Mouse (Mus musculus) kidney, embryonic 14.5 days (tissue): ENCODE data around the gene Zmynd12. TPM values are rescaled to one million over a fixed set of nuclear protein-coding genes. Genes with fewer than 3 reads are reported as not detected.

Source experiments
- ATAC-seq: fragments of 200-750 bp; cut with Nextera tagmentation; 2 replicates; pipeline ENCODE4 v1.8.0; 2017; ENCODE audit warnings: moderate number of reproducible peaks, mild to moderate bottlenecking, moderate TSS enrichment, moderate library complexity; ENCODE audit not compliant: low FRiP score, low TSS enrichment
- H3K27ac ChIP-seq: fragments of 300-500 bp; sonication (generic); 2 replicates; pipeline ENCODE4 v1.5.1; 2014; ENCODE audit warnings: low read depth, mild to moderate bottlenecking, low read length, moderate library complexity, mixed read lengths
- H3K27me3 ChIP-seq: fragments of 300-500 bp; sonication (generic); 2 replicates; pipeline ENCODE4 v1.6.1; 2014; ENCODE audit warnings: mild to moderate bottlenecking, low read length; ENCODE audit not compliant: control insufficient read depth, insufficient read depth
- H3K36me3 ChIP-seq: fragments of 300-500 bp; sonication (generic); 2 replicates; pipeline ENCODE4 v1.6.1; 2014; ENCODE audit warnings: low read length, mixed read lengths; ENCODE audit not compliant: control insufficient read depth, insufficient read depth
- H3K4me1 ChIP-seq: fragments of 300-500 bp; sonication (generic); 2 replicates; pipeline ENCODE4 v1.6.1; 2014; ENCODE audit warnings: low read length, mixed read lengths; ENCODE audit not compliant: control insufficient read depth, insufficient read depth
- H3K4me2 ChIP-seq: fragments of 300-500 bp; sonication (generic); replicated peaks from 2 replicates; pipeline ENCODE4 v1.6.1; 2014; ENCODE audit warnings: low read depth, mild to moderate bottlenecking, low read length
- H3K4me3 ChIP-seq: fragments of 300-500 bp; sonication (generic); 2 replicates; pipeline ENCODE4 v1.5.1; 2014; ENCODE audit warnings: mild to moderate bottlenecking, low read length
- H3K9ac ChIP-seq: fragments of 300-500 bp; sonication (generic); 2 replicates; pipeline ENCODE4 v1.6.1; 2014; ENCODE audit warnings: low read depth, mild to moderate bottlenecking, low read length, moderate library complexity
- H3K9me3 ChIP-seq: fragments of 300-500 bp; sonication (generic); 2 replicates; pipeline ENCODE4 v1.6.1; 2016; ENCODE audit warnings: low read length; ENCODE audit not compliant: control insufficient read depth
- WGBS: fragments of 180-500 bp; shearing (Covaris S2); extraction: QIAGEN DNeasy Blood & Tissue Kit; methylation state at CpG from one replicate; pipeline ENCODE4 v1.1.7; 2014; 5-methylcytosine and 5-hydroxymethylcytosine counted together
- polyA plus RNA-seq: library from polyadenylated mRNA; unstranded; fragments of >200 nt; fragmentation: Nextera tagmentation; extraction: Ambion mirVana; gene quantifications from 2 replicates; pipeline ENCODE4 v1.2.1, GENCODE M21; 2014

The Zmynd12 gene
- 0.53 and 0.86 TPM in 2 replicates for polyA plus RNA-seq

- peak within 1 kb of the TSS; percentile 56 for H3K4me2 ChIP-seq
- H3K36me3 ChIP-seq, result no peaks in the 10 kb centered on the region; the same call in 1 of the 2 replicates
- ATAC-seq, result peak; percentile 94
- WGBS, result under 1% methylated on average over 52 of the region's 52 CpGs
- no peaks in the 10 kb centered on the region for H3K27me3 ChIP-seq
- no peaks in the 10 kb centered on the region for H3K9me3 ChIP-seq
- H3K4me1 ChIP-seq, result no peaks in the 10 kb centered on the region; the same call in 1 of the 2 replicates
- H3K9ac ChIP-seq, result peak within 1 kb of the TSS; percentile 75
- peak within 1 kb of the TSS; percentile 68 for H3K4me3 ChIP-seq
- peak within 1 kb of the TSS; percentile 91 for H3K27ac ChIP-seq
These were observed at the start of gene Zmynd12, which contains the start of gene Ppcs for GRCm38 (mm10) chr4:119422294-119422964. Gene Zmynd12, plus strand, starts transcription at chr4:119422814. Gene Ppcs, minus strand, starts transcription at chr4:119422420.

- no peak overlapping the region for H3K4me3 ChIP-seq
- ATAC-seq, result no peak
- H3K4me2 ChIP-seq, result no peak overlapping the region
- no peaks in the 10 kb centered on the region for H3K36me3 ChIP-seq
- 66% methylated on average over 7 of the region's 7 CpGs for WGBS
- H3K9me3 ChIP-seq, result no peaks in the 10 kb centered on the region
- no peak overlapping the region for H3K27ac ChIP-seq
- H3K9ac ChIP-seq, result no peak overlapping the region
- H3K27me3 ChIP-seq, result no peaks in the 10 kb centered on the region
- no peaks in the 10 kb centered on the region for H3K4me1 ChIP-seq
These were observed 41.0 kb upstream of the Zmynd12 start for GRCm38 (mm10) chr4:119381471-119382190.

GRCm38 (mm10) chr4:119389184-119389583 is 33.4 kb upstream of the Zmynd12 start:
- H3K4me1 ChIP-seq, result no peaks in the 10 kb centered on the region
- H3K9me3 ChIP-seq, result 0 out of 2 replicates have a peak, but pooled peaks cover 2% of the 10 kb centered on the region
- H3K27ac ChIP-seq, result no peak overlapping the region
- H3K36me3 ChIP-seq, result no peaks in the 10 kb centered on the region
- H3K4me2 ChIP-seq, result no peak overlapping the region
- WGBS, result 42% methylated on average over 3 of the region's 3 CpGs
- H3K27me3 ChIP-seq, result no peaks in the 10 kb centered on the region
- no peak overlapping the region for H3K9ac ChIP-seq
- ATAC-seq, result peak; percentile 81; the same call in 1 of the 2 replicates
- H3K4me3 ChIP-seq, result no peak overlapping the region

- H3K27ac ChIP-seq, result no peak overlapping the region
- 97% methylated on average over 1 of the region's 1 CpGs for WGBS
- no peak overlapping the region for H3K9ac ChIP-seq
- no peaks in the 10 kb centered on the region for H3K4me1 ChIP-seq
- no peaks in the 10 kb centered on the region for H3K36me3 ChIP-seq
- no peak for ATAC-seq
- no peak overlapping the region for H3K4me2 ChIP-seq
- H3K9me3 ChIP-seq, result 0 out of 2 replicates have a peak, but pooled peaks cover 2% of the 10 kb centered on the region
- no peak overlapping the region for H3K4me3 ChIP-seq
- H3K27me3 ChIP-seq, result no peaks in the 10 kb centered on the region
These were observed 32.2 kb upstream of the Zmynd12 start for GRCm38 (mm10) chr4:119390369-119390768.

- no peak for ATAC-seq
- H3K9ac ChIP-seq, result no peak overlapping the region
- H3K27ac ChIP-seq, result no peak overlapping the region
- no peaks in the 10 kb centered on the region for H3K4me1 ChIP-seq
- no peak overlapping the region for H3K4me2 ChIP-seq
- no peaks in the 10 kb centered on the region for H3K36me3 ChIP-seq
- H3K9me3 ChIP-seq, result peaks cover 17% of the 10 kb centered on the region
- H3K27me3 ChIP-seq, result no peaks in the 10 kb centered on the region
- H3K4me3 ChIP-seq, result no peak overlapping the region
- WGBS, result 81% methylated on average over 7 of the region's 7 CpGs
These were observed 23.9 kb upstream of the Zmynd12 start for GRCm38 (mm10) chr4:119398751-119399150.

GRCm38 (mm10) chr4:119400896-119401295 is 21.7 kb upstream of the Zmynd12 start:
- Histone ChIP-seq H3K4me1 (no peaks in the 10 kb centered on the region), H3K9ac (no peak overlapping the region), H3K4me3 (no peak overlapping the region), H3K36me3 (no peaks in the 10 kb centered on the region), H3K4me2 (no peak overlapping the region), H3K27ac (no peak overlapping the region), H3K9me3 (peaks cover 17% of the 10 kb centered on the region), H3K27me3 (no peaks in the 10 kb centered on the region)
- no peak for ATAC-seq
- WGBS, result 65% methylated on average over 7 of the region's 7 CpGs

- no peaks in the 10 kb centered on the region for H3K36me3 ChIP-seq
- H3K9ac ChIP-seq, result no peak overlapping the region
- no peak overlapping the region for H3K27ac ChIP-seq
- H3K27me3 ChIP-seq, result no peaks in the 10 kb centered on the region
- peaks cover 17% of the 10 kb centered on the region for H3K9me3 ChIP-seq
- no peak for ATAC-seq
- 82% methylated on average over 2 of the region's 2 CpGs for WGBS
- no peaks in the 10 kb centered on the region for H3K4me1 ChIP-seq
- no peak overlapping the region for H3K4me2 ChIP-seq
- no peak overlapping the region for H3K4me3 ChIP-seq
These were observed 19.2 kb upstream of the Zmynd12 start for GRCm38 (mm10) chr4:119403431-119403830.

GRCm38 (mm10) chr4:119411877-119412650 is 10.6 kb upstream of the Zmynd12 start:
- 78% methylated on average over 12 of the region's 12 CpGs for WGBS
- Histone ChIP-seq H3K4me2 (no peak overlapping the region), H3K9me3 (no peaks in the 10 kb centered on the region), H3K4me1 (0 out of 2 replicates have a peak, but pooled peaks cover 7% of the 10 kb centered on the region), H3K4me3 (no peak overlapping the region), H3K27me3 (no peaks in the 10 kb centered on the region), H3K36me3 (no peaks in the 10 kb centered on the region), H3K27ac (no peak overlapping the region), H3K9ac (no peak overlapping the region)
- no peak for ATAC-seq
